Mouse (Mus musculus) heart, embryonic 16.5 days (tissue): ENCODE data around the gene Agxt. TPM values are rescaled to one million over a fixed set of nuclear protein-coding genes. Genes with fewer than 3 reads are reported as not detected.

Source experiments
- ATAC-seq: fragments of 200-750 bp; cut with Nextera tagmentation; replicated peaks from 2 replicates; pipeline ENCODE4 v1.8.0; 2017; ENCODE audit warnings: moderate number of reproducible peaks; ENCODE audit not compliant: insufficient read depth, low FRiP score; ENCODE audit errors: extremely low read depth
- H3K27ac ChIP-seq: fragments of 300-500 bp; sonication (generic); 2 replicates; pipeline ENCODE4 v1.5.1; 2014; ENCODE audit warnings: mild to moderate bottlenecking, low read length, control low read depth, moderate library complexity
- H3K27me3 ChIP-seq: fragments of 300-500 bp; sonication (generic); 2 replicates; pipeline ENCODE4 v1.6.1; 2014; ENCODE audit warnings: low read length, mixed read lengths; ENCODE audit not compliant: control insufficient read depth, insufficient read depth
- H3K36me3 ChIP-seq: fragments of 300-500 bp; sonication (generic); 2 replicates; pipeline ENCODE4 v1.6.1; 2014; ENCODE audit not compliant: control insufficient read depth, insufficient read depth
- H3K4me1 ChIP-seq: fragments of 300-500 bp; sonication (generic); 2 replicates; pipeline ENCODE4 v1.6.1; 2014; ENCODE audit warnings: low read length, mixed read lengths; ENCODE audit not compliant: control insufficient read depth, insufficient read depth
- H3K4me2 ChIP-seq: fragments of 300-500 bp; sonication (generic); 2 replicates; pipeline ENCODE4 v1.6.1; 2014; ENCODE audit warnings: low read depth, mild to moderate bottlenecking, control low read depth, low read length
- H3K4me3 ChIP-seq: fragments of 300-500 bp; sonication (generic); 2 replicates; pipeline ENCODE4 v1.5.1; 2014; ENCODE audit warnings: mild to moderate bottlenecking, control low read depth, low read length
- H3K9ac ChIP-seq: fragments of 300-500 bp; sonication (generic); 2 replicates; pipeline ENCODE4 v1.6.1; 2014; ENCODE audit warnings: low read length, control low read depth
- H3K9me3 ChIP-seq: fragments of 300-500 bp; sonication (generic); replicated peaks from 2 replicates; pipeline ENCODE4 v1.6.1; 2016; ENCODE audit warnings: low read length; ENCODE audit not compliant: control insufficient read depth
- WGBS: fragments of 180-500 bp; shearing (Covaris S2); extraction: QIAGEN DNeasy Blood & Tissue Kit; methylation state at CpG from one replicate; pipeline ENCODE4 v1.1.7; 2014; 5-methylcytosine and 5-hydroxymethylcytosine counted together
- polyA plus RNA-seq: library from polyadenylated mRNA; unstranded; fragments of >200 nt; fragmentation: Nextera tagmentation; extraction: Ambion mirVana; gene quantifications from 2 replicates; pipeline ENCODE4 v1.2.1, GENCODE M21; 2015

Agxt gene
- polyA plus RNA-seq, 1 experiment from 2014 or later: not detected

DNA sequence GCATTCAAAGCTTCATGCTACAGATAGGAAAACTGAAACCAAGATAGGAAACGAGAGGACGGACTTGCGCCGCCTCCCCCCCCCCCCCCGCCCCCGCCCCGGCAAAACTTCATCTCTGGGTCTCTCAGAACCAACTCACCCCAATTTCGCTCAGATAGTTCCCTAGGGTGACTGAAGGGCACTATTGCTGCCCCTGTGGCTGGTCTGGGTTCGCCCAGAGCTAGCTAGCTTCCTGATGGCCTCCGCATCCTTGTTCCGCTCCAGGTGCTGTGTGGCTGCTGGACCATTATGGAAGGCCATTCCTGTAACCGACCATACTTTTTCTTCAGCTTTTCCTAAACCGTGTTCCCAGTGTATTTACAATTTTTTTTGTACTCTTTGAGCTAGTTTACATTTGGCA is 19.6 kb upstream of the Agxt start:
- no peaks in the 10 kb centered on the region for H3K36me3 ChIP-seq
- no peaks in the 10 kb centered on the region for H3K4me1 ChIP-seq
- ATAC-seq: no peak
- H3K4me2 ChIP-seq: peak overlapping the region; percentile 65
- 0 out of 2 replicates have a peak, but pooled peaks cover 2% of the 10 kb centered on the region for H3K27me3 ChIP-seq
- no peaks in the 10 kb centered on the region; the same call in 1 of the 2 replicates for H3K9me3 ChIP-seq
- peak overlapping the region; percentile 38 for H3K4me3 ChIP-seq
- WGBS: 30% methylated on average over 13 of the region's 13 CpGs
- no peak overlapping the region for H3K27ac ChIP-seq
- H3K9ac ChIP-seq: peak overlapping the region; percentile 9; the same call in 1 of the 2 replicates

GRCm38 (mm10) chr1:93118816-93119215 is 16.2 kb upstream of the Agxt start:
- Histone ChIP-seq H3K4me1 (no peaks in the 10 kb centered on the region), H3K9me3 (no peaks in the 10 kb centered on the region), H3K27ac (no peak overlapping the region), H3K4me2 (no peak overlapping the region), H3K27me3 (0 out of 2 replicates have a peak, but pooled peaks cover 2% of the 10 kb centered on the region), H3K9ac (no peak overlapping the region), H3K36me3 (no peaks in the 10 kb centered on the region), H3K4me3 (no peak overlapping the region)
- ATAC-seq: no peak
- WGBS: 51% methylated on average over 4 of the region's 4 CpGs

GRCm38 (mm10) chr1:93123179-93123854 is 11.7 kb upstream of the Agxt start:
- Histone ChIP-seq H3K36me3 (no peaks in the 10 kb centered on the region), H3K27ac (no peak overlapping the region), H3K9me3 (no peaks in the 10 kb centered on the region), H3K4me3 (no peak overlapping the region), H3K27me3 (no peaks in the 10 kb centered on the region), H3K4me2 (no peak overlapping the region), H3K4me1 (no peaks in the 10 kb centered on the region), H3K9ac (no peak overlapping the region)
- WGBS: 74% methylated on average over 11 of the region's 11 CpGs
- ATAC-seq: no peak

DNA sequence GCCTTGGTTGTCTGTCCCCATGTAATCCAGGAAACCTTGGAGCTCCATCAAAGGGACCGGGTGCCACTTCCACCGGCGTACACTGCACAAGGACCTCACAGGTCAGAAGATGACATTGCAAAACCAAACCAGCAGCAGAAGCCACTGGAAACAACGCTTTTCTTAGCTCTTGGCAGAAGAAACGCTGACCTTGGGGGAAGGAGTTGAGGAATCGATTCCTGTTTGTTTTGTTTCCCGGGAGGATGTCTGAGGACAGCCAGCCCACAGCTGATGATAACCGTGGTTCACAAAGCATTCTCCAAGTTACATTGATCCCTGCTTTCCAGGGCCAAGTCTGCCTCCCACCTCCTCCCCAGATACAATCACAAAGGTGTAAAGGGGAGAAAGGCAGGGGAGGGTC is 11.0 kb upstream of the Agxt start:
- Histone ChIP-seq H3K4me2 (no peak overlapping the region), H3K4me3 (no peak overlapping the region), H3K9me3 (no peaks in the 10 kb centered on the region), H3K4me1 (no peaks in the 10 kb centered on the region), H3K36me3 (no peaks in the 10 kb centered on the region), H3K9ac (no peak overlapping the region), H3K27ac (no peak overlapping the region), H3K27me3 (no peaks in the 10 kb centered on the region)
- 56% methylated on average over 8 of the region's 8 CpGs for WGBS
- no peak for ATAC-seq

- no peaks in the 10 kb centered on the region for H3K9me3 ChIP-seq
- no peak overlapping the region for H3K27ac ChIP-seq
- ATAC-seq: no peak
- WGBS: 49% methylated on average over 5 of the region's 5 CpGs
- no peaks in the 10 kb centered on the region for H3K4me1 ChIP-seq
- H3K4me2 ChIP-seq: no peak overlapping the region
- H3K36me3 ChIP-seq: no peaks in the 10 kb centered on the region
- no peak overlapping the region for H3K4me3 ChIP-seq
- no peaks in the 10 kb centered on the region for H3K27me3 ChIP-seq
- H3K9ac ChIP-seq: no peak overlapping the region
These were observed 9.8 kb upstream of the Agxt start for GRCm38 (mm10) chr1:93125256-93125655.

GRCm38 (mm10) chr1:93128209-93128608 is 6.8 kb upstream of the Agxt start:
- peaks cover 3% of the 10 kb centered on the region; the same call in 1 of the 2 replicates for H3K27me3 ChIP-seq
- no peaks in the 10 kb centered on the region for H3K4me1 ChIP-seq
- no peak overlapping the region for H3K4me3 ChIP-seq
- no peaks in the 10 kb centered on the region for H3K36me3 ChIP-seq
- no peak overlapping the region for H3K4me2 ChIP-seq
- H3K9ac ChIP-seq: no peak overlapping the region
- WGBS: 75% methylated on average over 8 of the region's 8 CpGs
- H3K9me3 ChIP-seq: no peaks in the 10 kb centered on the region
- no peak overlapping the region for H3K27ac ChIP-seq
- no peak for ATAC-seq

- H3K36me3 ChIP-seq: no peaks in the 10 kb centered on the region
- ATAC-seq: no peak
- H3K4me1 ChIP-seq: no peaks in the 10 kb centered on the region
- no peaks in the 10 kb centered on the region for H3K9me3 ChIP-seq
- no peak overlapping the region for H3K9ac ChIP-seq
- H3K27me3 ChIP-seq: peaks cover 3% of the 10 kb centered on the region
- 29% methylated on average over 6 of the region's 6 CpGs for WGBS
- H3K27ac ChIP-seq: no peak overlapping the region
- H3K4me2 ChIP-seq: no peak overlapping the region
- H3K4me3 ChIP-seq: no peak overlapping the region
These were observed 6.2 kb upstream of the Agxt start for GRCm38 (mm10) chr1:93128710-93129349.

DNA sequence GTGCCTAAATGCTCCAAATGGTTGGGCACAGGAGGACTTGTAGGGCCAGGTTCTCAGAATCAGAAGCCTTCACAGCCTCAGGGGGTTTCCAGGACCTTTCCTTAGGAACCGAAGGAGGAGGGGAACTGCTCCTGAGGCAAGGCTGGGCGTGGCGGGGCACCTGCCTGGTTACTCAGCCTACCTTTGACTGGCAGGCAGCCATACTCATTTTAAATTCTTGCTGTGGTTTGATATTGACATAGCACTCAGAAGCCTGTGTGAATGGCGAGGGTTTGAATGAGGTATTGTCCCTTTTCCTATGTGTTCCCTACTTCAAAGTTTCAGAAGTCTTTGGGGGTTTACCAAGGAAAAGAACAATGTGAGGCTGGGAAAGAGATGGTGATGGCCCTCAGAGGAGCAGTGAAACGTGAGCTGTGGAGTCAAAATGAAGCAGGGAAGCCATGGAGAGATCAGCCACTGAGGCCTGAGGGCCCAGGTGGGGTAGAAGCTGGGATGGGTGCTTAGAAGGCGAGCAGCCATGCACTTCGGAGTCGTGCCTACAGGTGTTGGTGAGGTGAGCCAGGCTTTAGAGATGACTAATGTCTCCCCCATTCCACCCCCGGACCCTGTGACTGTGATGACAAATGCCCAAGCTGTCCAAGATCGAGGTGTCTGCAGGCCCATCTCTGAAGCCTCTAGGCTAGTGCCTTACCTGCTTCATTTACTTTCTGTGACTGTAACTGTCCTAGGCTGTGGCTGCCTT is 4.6 kb upstream of the Agxt start:
- Histone ChIP-seq H3K27ac (no peak overlapping the region), H3K27me3 (peaks cover 3% of the 10 kb centered on the region), H3K4me2 (no peak overlapping the region), H3K9me3 (no peaks in the 10 kb centered on the region), H3K36me3 (no peaks in the 10 kb centered on the region), H3K4me3 (no peak overlapping the region), H3K4me1 (no peaks in the 10 kb centered on the region), H3K9ac (no peak overlapping the region)
- ATAC-seq: no peak
- WGBS: 63% methylated on average over 10 of the region's 10 CpGs

GRCm38 (mm10) chr1:93132676-93133075 is 2.4 kb upstream of the Agxt start:
- Histone ChIP-seq H3K27me3 (peaks cover 3% of the 10 kb centered on the region), H3K9ac (no peak overlapping the region), H3K4me3 (no peak overlapping the region), H3K4me1 (no peaks in the 10 kb centered on the region), H3K27ac (no peak overlapping the region), H3K4me2 (no peak overlapping the region), H3K9me3 (no peaks in the 10 kb centered on the region), H3K36me3 (no peaks in the 10 kb centered on the region)
- 46% methylated on average over 8 of the region's 8 CpGs for WGBS
- no peak for ATAC-seq
